Mouse (Mus musculus) ES-Bruce4 (cell line): Measurements from ENCODE around the gene Rgs3.

ENCODE experiments used
- CTCF ChIP-seq: IDR thresholded peaks from one replicate; pipeline ENCODE4 v1.8.1; 2011; ENCODE audit warnings: low read depth, low read length
- EP300 ChIP-seq: IDR thresholded peaks from 2 replicates; pipeline ENCODE4 v1.6.1; 2011; ENCODE audit warnings: low read depth, low read length; ENCODE audit not compliant: insufficient read depth
- POLR2A ChIP-seq: IDR thresholded peaks from one replicate; pipeline ENCODE4 v1.8.1; 2011; ENCODE audit warnings: low read length; ENCODE audit not compliant: insufficient read depth

- TF ChIP-seq CTCF (no peak), EP300 (no peak), POLR2A (no peak)
Observed at GRCm38 (mm10) chr4:62517538-62518415, 41.9 kb upstream of the Rgs3 start.
